Mouse (Mus musculus) heart, postnatal 0 days (tissue): ENCODE measurements around the gene Snrpg.

ENCODE experiments used
- CTCF ChIP-seq: IDR thresholded peaks from 2 replicates; pipeline ENCODE4 v1.5.1; 2016; ENCODE audit warnings: antibody characterized with exemption, control low read depth, low read depth
- EP300 ChIP-seq: IDR thresholded peaks from 2 replicates; pipeline ENCODE4 v1.6.1; 2016; ENCODE audit warnings: antibody characterized with exemption, low read depth

- TF ChIP-seq CTCF (no peak), EP300 (no peak)
Measured at GRCm38 (mm10) chr6:86403728-86404099, 32.6 kb downstream of the Snrpg start.
